14 mouse cellular contexts compared by ENCODE assay signal in the genomic region with DNA sequence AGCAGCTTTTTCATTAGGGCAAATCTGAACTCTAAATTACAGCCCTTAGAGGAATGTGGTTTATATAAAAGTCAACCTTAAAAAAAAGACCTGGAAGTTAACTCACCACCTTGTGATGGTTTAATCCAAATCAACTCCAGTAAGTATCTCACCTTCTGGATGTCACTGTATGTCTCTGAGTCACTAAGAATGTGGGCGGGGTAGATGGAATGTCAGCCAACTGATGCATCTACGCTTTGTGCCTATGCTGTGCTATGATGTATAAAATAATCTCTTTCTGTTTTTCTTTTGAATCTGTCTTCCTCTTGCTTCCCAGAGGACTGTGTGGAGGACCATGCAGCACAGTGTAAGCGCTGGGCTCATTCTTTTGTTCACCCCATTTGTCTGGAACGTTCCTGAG.
"Had no signal": no experiment of that assay in that cellular context is flagged by ENCODE, and none has a peak within 500 bp of the region (broad histone marks: within the 10 kb centered on the region; RNA-seq: fewer than 3 reads in every experiment).

No protein-coding gene starts in this region.

- ATAC-seq: intestine, embryonic 16.5 days; liver, embryonic 12.5 days had no signal

- H3K27ac ChIP-seq: liver, embryonic 12.5 days; midbrain, embryonic 10.5 days; neural tube, embryonic 15.5 days had no signal

- H3K4me3 ChIP-seq: limb, embryonic 15.5 days; liver, embryonic 12.5 days; midbrain, embryonic 10.5 days; myocyte; neural tube, embryonic 15.5 days had no signal

- DNase-seq: kidney, adult 8-10 months; kidney, postnatal 25 days; lung, postnatal 10 days; lung, postnatal 4 days; midbrain, embryonic 14.5 days; right cerebral cortex, postnatal 25 days; thymus, adult 18-20 months; thymus, postnatal 14 days had no signal

- H3K27me3 ChIP-seq: limb, embryonic 15.5 days; liver, embryonic 12.5 days; neural tube, embryonic 15.5 days had no signal
